Mouse (Mus musculus) A20 (cell line): ENCODE measurements at regions not wholly inside any gene's neighbourhood (a gene's known extent, or its start where the extent isn't known, plus 50 kb on each side); places are given as distances from the start of the nearest gene placed in this dataset.
"Not testable (repeated sequence)": the region's sequence is repeated elsewhere in the genome, so short reads cannot be mapped to it uniquely, and the experiment has no call there.

ENCODE experiments used
- DNase-seq: peaks from one replicate; pipeline ENCODE4 v3.0.0-alpha.2; 2011; ENCODE audit warnings: low read depth, low spot score

DNA sequence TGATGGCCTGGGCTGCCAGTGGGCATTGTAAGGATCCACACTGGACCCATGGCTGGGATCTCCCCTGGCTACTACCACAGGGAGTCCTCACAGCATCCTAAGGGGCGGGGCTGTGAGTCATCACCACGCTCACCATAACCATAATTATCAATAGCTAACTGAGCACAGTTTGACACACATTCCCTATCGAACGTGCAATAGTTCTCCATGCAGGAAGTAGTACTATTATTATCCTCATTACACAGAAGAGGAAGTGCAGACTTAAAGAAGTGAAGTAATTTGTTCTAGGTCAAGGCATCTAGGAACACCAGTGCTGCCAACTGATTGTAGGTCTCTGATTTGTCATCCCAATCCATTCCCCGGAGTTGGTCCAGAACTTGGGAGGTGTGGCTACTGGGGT lies 84.1 kb upstream of the Trim2 start:
- DNase-seq: no peak

DNA sequence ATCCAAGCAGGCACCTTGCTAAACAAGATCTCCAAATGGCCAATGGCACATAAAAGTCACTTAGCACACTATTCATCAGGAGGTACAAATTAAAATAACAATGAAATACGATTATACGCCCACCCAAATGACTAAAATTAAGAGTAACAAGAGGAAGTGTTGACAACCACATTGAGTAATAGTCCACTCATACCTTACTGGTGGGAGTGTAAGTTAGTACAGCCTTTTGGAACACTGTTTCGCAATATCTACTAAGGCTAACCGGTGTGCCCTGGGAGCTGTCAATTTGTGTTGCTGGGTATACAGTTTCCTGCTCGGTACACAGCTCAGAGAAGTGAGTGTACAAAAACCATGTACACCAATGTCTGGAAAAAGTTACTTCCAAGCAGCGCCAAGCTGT lies 81.8 kb upstream of the Trim2 start:
- peak; percentile 41 for DNase-seq

DNA sequence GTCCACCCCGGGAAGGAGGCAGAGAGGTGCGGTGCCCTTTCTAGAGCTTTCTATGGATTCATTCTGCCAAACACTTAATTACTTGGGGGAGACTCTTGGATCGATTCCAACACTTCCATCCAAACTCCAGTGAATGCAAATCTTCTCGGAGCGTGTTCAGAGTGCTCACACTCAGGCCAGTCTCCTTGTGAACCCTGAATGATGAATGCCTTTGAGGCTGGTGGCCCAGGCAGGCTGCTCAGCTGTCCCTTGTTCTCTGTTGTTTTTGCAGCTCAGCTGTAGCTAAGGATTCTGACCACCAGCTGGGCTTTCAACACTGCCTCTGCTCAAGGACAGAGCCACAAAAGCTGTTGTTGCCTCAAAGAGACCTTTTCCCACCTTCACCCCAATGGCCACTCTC lies 79.0 kb upstream of the Trim2 start:
- DNase-seq: no peak

DNA sequence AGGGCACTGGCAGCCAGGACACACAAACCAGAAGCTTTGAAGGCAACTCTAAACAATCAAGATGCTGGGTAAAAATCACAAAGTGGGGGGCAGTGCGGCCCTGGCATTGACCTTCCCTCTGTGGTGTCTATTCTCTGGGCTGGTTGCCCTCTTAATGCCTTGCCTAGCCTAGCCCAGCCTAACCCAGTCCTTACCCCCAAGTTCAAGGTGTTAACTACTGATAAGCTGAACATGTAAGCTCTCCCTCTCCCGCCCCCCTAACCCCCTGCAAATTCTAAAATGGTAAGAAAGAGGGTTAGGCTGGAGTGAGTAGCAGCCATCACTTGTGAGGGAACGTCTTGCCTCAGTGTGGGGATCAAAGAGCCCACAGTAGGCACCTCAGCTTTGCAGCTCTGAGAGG lies 76.9 kb upstream of the Trim2 start:
- no peak for DNase-seq

DNA sequence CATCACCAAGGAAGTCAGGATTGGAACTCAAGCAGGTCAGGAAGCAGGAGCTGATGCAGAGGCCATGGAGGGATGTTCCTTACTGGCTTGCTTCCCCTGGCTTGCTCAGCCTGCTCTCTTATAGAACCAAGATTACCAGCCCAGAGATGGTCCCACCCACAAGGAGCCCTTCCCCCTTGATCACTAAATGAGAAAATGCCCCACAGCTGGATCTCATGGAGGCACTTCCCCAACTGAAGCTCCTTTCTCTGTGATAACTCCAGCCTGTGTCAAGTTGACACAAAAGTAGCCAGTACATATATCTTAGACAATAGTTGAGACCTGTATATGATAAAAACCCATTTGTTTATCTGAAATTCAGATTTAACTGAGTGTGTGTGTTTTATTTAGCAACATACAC lies 76.4 kb upstream of the Trim2 start:
- not testable (repeated sequence) for DNase-seq

DNA sequence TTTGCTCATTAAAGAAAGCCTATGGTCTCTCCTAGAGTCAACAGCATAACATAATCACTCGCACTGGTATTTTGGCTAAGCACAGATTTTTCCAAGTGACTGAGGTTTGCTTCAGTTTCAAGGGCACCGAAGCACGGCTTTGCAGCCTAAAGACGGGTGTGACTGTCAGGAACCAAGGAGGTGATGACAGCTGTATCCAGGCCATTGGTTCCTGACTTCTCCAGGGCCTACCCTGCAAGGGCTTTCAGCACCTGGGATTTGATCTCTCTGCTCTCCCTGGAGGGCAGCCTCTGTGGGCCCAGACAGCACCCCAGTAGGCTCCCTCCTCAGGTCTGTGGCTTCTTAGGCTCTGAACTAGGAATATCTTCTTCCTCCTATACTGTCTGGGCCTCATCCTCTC lies 75.3 kb upstream of the Trim2 start:
- no peak for DNase-seq

DNA sequence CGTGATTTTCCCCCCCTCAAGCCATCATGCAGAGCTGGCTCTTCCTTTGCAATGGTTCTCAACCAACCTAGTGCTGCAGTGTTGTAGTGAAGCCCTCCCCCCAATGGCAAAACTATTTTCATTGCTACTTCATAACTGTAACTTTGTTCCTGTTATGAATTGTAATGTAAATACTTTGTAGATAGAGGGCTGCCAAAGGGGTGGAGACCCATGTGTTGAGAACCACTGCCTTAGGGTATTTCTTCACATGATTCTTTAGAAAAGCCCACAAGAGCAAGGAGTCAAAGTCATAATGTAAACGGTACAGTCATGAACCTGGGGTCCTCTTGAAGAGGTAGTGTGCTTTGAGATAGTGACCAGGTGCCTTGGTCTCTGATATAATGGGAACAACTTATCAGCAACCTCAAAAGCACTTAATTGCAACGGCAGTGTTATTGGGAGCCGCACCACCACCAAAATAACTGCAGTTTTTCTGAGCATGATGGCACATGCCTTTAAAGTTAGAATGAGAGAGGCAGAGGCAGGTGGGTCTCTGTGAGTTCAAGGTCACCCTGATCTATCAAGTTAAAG lies 72.4 kb upstream of the Trim2 start:
- no peak for DNase-seq

DNA sequence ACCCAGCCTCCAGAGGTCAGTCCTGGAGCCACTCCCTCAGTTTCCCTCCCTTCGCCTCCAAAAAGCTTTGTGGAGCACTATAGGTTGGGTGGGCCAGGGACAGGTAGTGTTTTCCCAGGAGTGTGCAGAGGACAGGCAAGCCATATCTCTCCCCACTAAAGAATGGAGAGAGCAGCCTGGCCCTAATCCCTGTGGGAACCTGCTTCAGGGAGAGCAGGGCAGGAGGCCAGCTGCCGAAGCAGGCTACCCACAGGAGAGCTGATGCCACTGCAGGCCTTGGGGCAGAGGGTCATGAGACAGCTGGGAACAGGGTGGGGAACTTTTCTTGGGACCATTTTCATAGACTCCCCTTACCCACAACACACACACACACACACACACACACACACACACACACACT lies 69.8 kb upstream of the Trim2 start:
- DNase-seq: no peak

DNA sequence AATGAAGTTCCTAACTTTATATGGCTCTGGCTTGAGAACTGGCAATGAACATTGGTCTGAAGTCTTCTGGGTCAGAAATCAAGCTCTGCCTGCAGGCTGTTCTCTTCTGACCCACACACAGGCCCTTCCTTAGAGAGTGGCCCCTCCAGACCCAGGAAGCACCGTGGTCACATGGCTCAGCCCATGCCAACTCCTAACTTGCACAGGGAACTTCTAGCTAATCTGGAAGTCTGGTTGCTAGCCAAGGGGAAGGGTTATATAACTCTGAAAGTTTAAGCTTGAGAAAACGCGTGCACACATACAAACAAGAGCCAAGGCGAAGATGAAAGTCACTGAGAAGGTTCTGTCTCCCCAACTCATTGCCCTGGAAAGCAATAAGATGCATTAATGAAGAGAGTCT lies 69.2 kb upstream of the Trim2 start:
- DNase-seq: no peak

DNA sequence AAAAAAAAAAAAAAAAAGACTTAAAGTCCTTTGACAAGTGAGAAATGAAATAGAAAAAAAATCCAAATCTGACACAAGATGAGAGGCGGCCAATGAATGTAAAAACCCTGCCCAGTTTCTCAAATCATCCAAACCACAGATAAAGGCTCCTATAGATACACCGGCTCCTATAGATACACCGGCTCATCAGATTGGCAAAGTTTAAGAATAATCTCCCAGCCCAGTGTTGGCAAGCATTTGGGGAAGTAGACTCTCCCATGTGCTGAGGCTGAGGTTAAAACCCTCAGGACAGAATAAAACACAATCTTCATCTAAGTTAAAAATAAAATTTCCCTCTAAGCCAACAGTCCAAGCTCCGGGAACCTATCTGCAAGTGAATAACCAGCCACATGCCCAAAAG lies 65.2 kb upstream of the Trim2 start:
- DNase-seq: no peak

DNA sequence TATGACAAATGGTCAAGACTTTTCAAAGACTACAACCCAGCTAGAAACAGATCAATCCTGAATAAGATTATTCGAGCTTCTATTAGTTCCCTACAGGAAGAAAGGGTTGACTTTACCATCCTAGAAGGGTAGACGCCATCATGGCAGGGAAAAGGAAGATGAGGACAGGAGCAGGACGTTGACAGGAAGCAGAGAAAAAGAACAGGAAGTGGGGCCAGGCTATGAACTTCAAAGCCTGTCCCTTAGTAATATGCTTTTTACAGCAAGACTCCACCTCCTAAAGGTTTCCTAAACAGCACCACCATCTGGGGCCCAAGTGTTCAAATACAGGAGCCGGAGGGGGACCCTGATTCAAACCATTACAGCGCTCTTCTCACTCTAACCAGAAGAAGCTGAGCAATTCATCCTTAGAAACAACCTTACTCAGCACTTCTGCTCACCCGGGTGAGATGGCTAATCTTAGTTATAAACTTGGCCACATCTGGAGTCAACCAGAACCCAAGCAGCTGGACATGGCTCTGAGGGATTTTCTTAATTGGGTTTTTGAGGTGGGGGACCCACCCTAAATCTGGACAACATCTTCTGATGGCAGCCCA lies 60.6 kb upstream of the Trim2 start:
- DNase-seq: peak; percentile 13

DNA sequence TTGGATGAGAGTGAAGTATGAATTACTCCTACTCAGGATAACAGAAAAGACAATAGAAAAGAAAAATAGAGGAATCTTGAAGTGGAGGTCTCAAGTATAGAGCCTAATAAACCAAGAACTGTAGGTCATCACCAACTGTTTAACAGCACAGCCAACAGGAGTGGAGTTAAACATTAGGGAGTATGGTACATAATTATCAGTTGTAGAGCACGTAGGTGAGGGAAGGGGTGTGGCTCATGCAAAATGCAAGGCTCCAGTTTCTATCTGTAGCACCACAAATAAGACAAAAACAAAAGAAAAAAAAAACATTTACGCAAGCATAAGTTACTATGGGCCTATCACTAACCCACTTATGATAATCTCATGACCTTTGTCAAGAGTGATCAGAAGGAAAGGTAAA lies 52.0 kb upstream of the Trim2 start:
- no peak for DNase-seq

DNA sequence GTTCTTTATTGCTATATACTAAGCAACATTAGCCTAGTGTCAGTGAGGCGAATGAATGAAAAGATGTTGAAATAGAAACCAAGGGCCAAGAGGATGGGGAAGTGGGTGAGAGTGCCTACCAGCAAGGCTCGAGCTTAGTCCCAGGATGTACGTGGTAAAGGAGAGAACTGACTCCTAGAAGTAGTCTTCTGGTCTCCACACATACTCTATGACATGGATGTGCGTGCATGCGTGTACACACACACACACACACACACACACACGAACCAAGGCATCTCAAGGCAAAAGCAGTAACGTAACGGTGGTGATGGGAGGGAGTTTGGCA lies 50.0 kb upstream of the Trim2 start:
- peak; percentile 57 for DNase-seq
